Comparison of ENCODE assay signal across 19 mouse cellular contexts in the genomic region with DNA sequence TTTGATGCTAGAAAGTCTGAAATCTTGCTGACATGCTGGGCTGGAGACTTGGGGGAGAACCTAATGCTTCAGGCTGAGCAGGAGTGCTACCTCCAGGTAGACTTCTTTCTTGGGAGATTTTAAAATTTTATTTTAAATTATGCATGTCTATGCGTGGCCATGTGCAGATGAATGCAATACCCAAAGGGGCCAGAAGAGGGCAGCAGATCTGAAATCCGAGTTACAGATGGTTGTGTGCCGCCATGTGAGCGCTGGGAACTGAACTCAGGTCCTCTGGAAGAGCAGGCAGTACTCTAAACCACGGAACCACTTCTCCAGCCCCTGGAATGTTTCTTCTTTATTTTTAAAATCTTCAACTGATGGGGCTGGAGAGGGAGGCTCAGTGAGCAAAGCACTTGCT.
A peak's percentile ranks its signal among the peaks of the same experiment; 100 is the strongest.
DNase-seq lines count a peak whose midpoint lies in the region; ATAC-seq and TF ChIP-seq lines count a peak whose summit lies in the region.
"Had no signal": no experiment of that assay in that cellular context is flagged by ENCODE, and none has a peak within 500 bp of the region (broad histone marks: within the 10 kb centered on the region; RNA-seq: fewer than 3 reads in every experiment).

No protein-coding gene starts in this region.

- H3K4me2 ChIP-seq in lung, postnatal 0 days (replicated peaks; ENCODE audit: low read depth, low read length): no peak overlapping the region
- no peak overlapping the region for H3K4me2 ChIP-seq in stomach, postnatal 0 days (replicated peaks; ENCODE audit: low read depth)
- H3K4me2 ChIP-seq: embryonic facial prominence, embryonic 12.5 days; hindbrain, embryonic 14.5 days; limb, embryonic 15.5 days; neural tube, embryonic 12.5 days had no signal

- H3K4me3 ChIP-seq in kidney, adult 2 months (ENCODE audit: insufficient read depth, low read depth, low read length): no peak overlapping the region
- no peak overlapping the region for H3K4me3 ChIP-seq in lung, postnatal 0 days (ENCODE audit: low read depth, low read length)
- H3K4me3 ChIP-seq in MEL (ENCODE audit: control insufficient read depth in 1 of 2, insufficient read depth in 1 of 2, low read depth in 2 of 2, low read length in 2 of 2): no peak overlapping the region
- no peak overlapping the region for H3K4me3 ChIP-seq in stomach, postnatal 0 days (ENCODE audit: low read depth, low read length)
- H3K4me3 ChIP-seq: embryonic facial prominence, embryonic 12.5 days; limb, embryonic 15.5 days; neural tube, embryonic 12.5 days had no signal

- no peak for TF ChIP-seq RAD21 in MEL (IDR thresholded peaks at IDR 0.05; ENCODE audit: low read depth, low read length)

- TF ChIP-seq CTCF in kidney, adult 2 months (conservative IDR thresholded peaks at IDR 0.05; ENCODE audit: insufficient read depth, insufficient read length, low read depth, low read length): 0 out of 2 replicates have a peak, but pooled peaks have one; percentile 7
- TF ChIP-seq CTCF in lung, postnatal 0 days (IDR thresholded peaks at IDR 0.05): peak; percentile 27
- no peak for TF ChIP-seq CTCF in MEL (IDR thresholded peaks at IDR 0.05 in 2 of 3, conservative IDR thresholded peaks at IDR 0.05 in 1 of 3; ENCODE audit: control insufficient read depth in 1 of 3, insufficient read depth in 1 of 3, low read depth in 2 of 3, low read length in 3 of 3, poor library complexity in 1 of 3, severe bottlenecking in 1 of 3)
- peak; percentile 31; the same call in 1 of the 2 replicates for TF ChIP-seq CTCF in stomach, postnatal 0 days (IDR thresholded peaks at IDR 0.05; ENCODE audit: low read depth)

- TF ChIP-seq POLR2A in kidney, adult 2 months (IDR thresholded peaks at IDR 0.05; ENCODE audit: low read depth, low read length): no peak
- no peak for TF ChIP-seq POLR2A in MEL (IDR thresholded peaks at IDR 0.05; ENCODE audit: control insufficient read depth in 1 of 2, insufficient read depth in 1 of 2, low read depth in 1 of 2, low read length in 2 of 2, poor library complexity in 1 of 2)

- no peak for ATAC-seq in lung, postnatal 0 days
- no peak for ATAC-seq in stomach, postnatal 0 days (ENCODE audit: low FRiP score, low TSS enrichment)
- ATAC-seq: forebrain, embryonic 16.5 days had no signal

- H3K4me1 ChIP-seq in kidney, adult 2 months (ENCODE audit: control insufficient read depth, insufficient read depth, low read length): no peaks in the 10 kb centered on the region
- H3K4me1 ChIP-seq in lung, postnatal 0 days (ENCODE audit: insufficient read depth, low read depth, low read length): no peaks in the 10 kb centered on the region
- no peaks in the 10 kb centered on the region for H3K4me1 ChIP-seq in MEL (ENCODE audit: control insufficient read depth in 1 of 2, insufficient read depth in 2 of 2, low read length in 2 of 2)
- H3K4me1 ChIP-seq in stomach, postnatal 0 days (replicated peaks; ENCODE audit: control insufficient read depth, insufficient read depth): no peaks in the 10 kb centered on the region

- H3K27me3 ChIP-seq in kidney, adult 2 months (replicated peaks; ENCODE audit: control insufficient read depth, insufficient read depth, low read length): 0 out of 2 replicates have a peak, but pooled peaks cover 1% of the 10 kb centered on the region
- H3K27me3 ChIP-seq in lung, postnatal 0 days (replicated peaks; ENCODE audit: insufficient read depth, low read length): no peaks in the 10 kb centered on the region
- no peaks in the 10 kb centered on the region for H3K27me3 ChIP-seq in MEL (ENCODE audit: control insufficient read depth in 1 of 2, insufficient read depth in 2 of 2, low read length in 2 of 2)
- H3K27me3 ChIP-seq in stomach, postnatal 0 days (ENCODE audit: control insufficient read depth, insufficient read depth, low read length): no peaks in the 10 kb centered on the region
- H3K27me3 ChIP-seq: embryonic facial prominence, embryonic 12.5 days; limb, embryonic 15.5 days; neural tube, embryonic 12.5 days had no signal

- no peak overlapping the region for H3K27ac ChIP-seq in kidney, adult 2 months (ENCODE audit: insufficient read depth, low read depth, low read length)
- H3K27ac ChIP-seq in lung, postnatal 0 days (ENCODE audit: low read length): no peak overlapping the region
- no peak overlapping the region for H3K27ac ChIP-seq in MEL (ENCODE audit: control insufficient read depth, low read depth, low read length)
- no peak overlapping the region for H3K27ac ChIP-seq in stomach, postnatal 0 days (replicated peaks)
- H3K27ac ChIP-seq: embryonic facial prominence, embryonic 12.5 days; hindbrain, embryonic 14.5 days; limb, embryonic 15.5 days; neural tube, embryonic 12.5 days had no signal

- WGBS in kidney, adult 2 months: 96% methylated on average over 5 of the region's 5 CpGs
- 95% methylated on average over 5 of the region's 5 CpGs for WGBS in lung, postnatal 0 days
- WGBS in stomach, postnatal 0 days: 96% methylated on average over 5 of the region's 5 CpGs

- no peak for TF ChIP-seq EP300 in lung, postnatal 0 days (IDR thresholded peaks at IDR 0.05)
- TF ChIP-seq EP300 in MEL (IDR thresholded peaks at IDR 0.05; ENCODE audit: low read depth in 1 of 2, low read length in 2 of 2): no peak
- no peak for TF ChIP-seq EP300 in stomach, postnatal 0 days (optimal IDR thresholded peaks at IDR 0.05)

- H3K36me3 ChIP-seq in kidney, adult 2 months (ENCODE audit: control insufficient read depth, insufficient read depth, low read length): no peaks in the 10 kb centered on the region
- no peaks in the 10 kb centered on the region for H3K36me3 ChIP-seq in lung, postnatal 0 days (ENCODE audit: insufficient read depth, low read length)
- H3K36me3 ChIP-seq in MEL (ENCODE audit: control insufficient read depth in 1 of 2, insufficient read depth in 2 of 2, low read length in 2 of 2): no peaks in the 10 kb centered on the region
- no peaks in the 10 kb centered on the region for H3K36me3 ChIP-seq in stomach, postnatal 0 days (ENCODE audit: control insufficient read depth, insufficient read depth, low read length)
- H3K36me3 ChIP-seq: embryonic facial prominence, embryonic 12.5 days; limb, embryonic 15.5 days; neural tube, embryonic 12.5 days had no signal

- H3K9me3 ChIP-seq in lung, postnatal 0 days (ENCODE audit: low read length): no peaks in the 10 kb centered on the region
- no peaks in the 10 kb centered on the region for H3K9me3 ChIP-seq in MEL (replicated peaks; ENCODE audit: insufficient read depth, low read length)
- H3K9me3 ChIP-seq in stomach, postnatal 0 days (ENCODE audit: control insufficient read depth, low read length): no peaks in the 10 kb centered on the region
- H3K9me3 ChIP-seq: limb, embryonic 15.5 days had no signal

- DNase-seq in kidney, adult 2 months: no peak
- no peak for DNase-seq in kidney, postnatal 10 days
- no peak for DNase-seq in lung, postnatal 0 days (ENCODE audit: low spot score)
- DNase-seq in lung, adult 18-20 months: no peak
- DNase-seq in MEL (ENCODE audit: low read depth, low spot score): peak; percentile 6
- DNase-seq in stomach, postnatal 0 days (ENCODE audit: low spot score): no peak
- no peak for DNase-seq in yolk sac, embryonic 10.5 days (ENCODE audit: low spot score)
- DNase-seq: adrenal gland, postnatal 36 days; cerebellum, adult 9-10 months; gastrocnemius, postnatal 10 days; heart, postnatal 10 days; kidney, adult 18-20 months; kidney, postnatal 36 days; lung, postnatal 14 days had no signal

- no peak overlapping the region for H3K9ac ChIP-seq in lung, postnatal 0 days (replicated peaks; ENCODE audit: low read depth)
- H3K9ac ChIP-seq in MEL (ENCODE audit: control insufficient read depth, low read depth, low read length, poor library complexity, severe bottlenecking): no peak overlapping the region
- H3K9ac ChIP-seq in stomach, postnatal 0 days (ENCODE audit: low read length): no peak overlapping the region
- H3K9ac ChIP-seq: embryonic facial prominence, embryonic 12.5 days; hindbrain, embryonic 14.5 days; limb, embryonic 15.5 days; neural tube, embryonic 12.5 days had no signal

- no peaks in the 10 kb centered on the region for H3K79me2 ChIP-seq in MEL (ENCODE audit: control insufficient read depth, insufficient read depth, low read length, poor library complexity)

TF ChIP-seq in MEL, 35 proteins besides CTCF, POLR2A, EP300 and RAD21:
- TF ChIP-seq MEF2A (IDR thresholded peaks at IDR 0.05; ENCODE audit: extremely low read depth, insufficient replicate concordance, low read depth, low read length, poor library complexity, severe bottlenecking): no peak
- no peak for TF ChIP-seq MAX (IDR thresholded peaks at IDR 0.05; ENCODE audit: low read length)
- no peak for TF ChIP-seq POLR2AphosphoS5 (IDR thresholded peaks at IDR 0.05; ENCODE audit: borderline replicate concordance, low read depth, low read length)
- no peak for TF ChIP-seq SMC3 (IDR thresholded peaks at IDR 0.05; ENCODE audit: low read depth, low read length)
- TF ChIP-seq JUND (IDR thresholded peaks at IDR 0.05; ENCODE audit: low read depth, low read length): no peak
- TF ChIP-seq NRF1 (IDR thresholded peaks at IDR 0.05; ENCODE audit: insufficient read depth, low read depth, low read length, poor library complexity, severe bottlenecking): no peak
- TF ChIP-seq USF1 (IDR thresholded peaks at IDR 0.05; ENCODE audit: low read depth, low read length): no peak
- no peak for TF ChIP-seq ZKSCAN1 (IDR thresholded peaks at IDR 0.05; ENCODE audit: low read depth, low read length)
- TF ChIP-seq USF2 (IDR thresholded peaks at IDR 0.05; ENCODE audit: borderline replicate concordance in 1 of 2, insufficient read depth in 1 of 2, low read depth in 1 of 2, low read length in 2 of 2): no peak

Comparison
In these comparisons a context has a peak if more than half of its experiments do, and no peak if none do; other contexts are left out.
1. CTCF ChIP-seq: peak in kidney, adult 2 months (single experiment), lung, postnatal 0 days (single experiment) and stomach, postnatal 0 days (single experiment); none in MEL (0 of 3).